Mouse (Mus musculus) ES-Bruce4 (cell line): ENCODE data around the gene Trp63. TPM values are rescaled to one million over a fixed set of nuclear protein-coding genes. Genes with fewer than 3 reads are reported as not detected.
"Not testable (repeated sequence)": the region's sequence is repeated elsewhere in the genome, so short reads cannot be mapped to it uniquely, and the experiment has no call there.

Source experiments
- H3K27ac ChIP-seq: 2 replicates; pipeline ENCODE4 v1.5.1; 2012; ENCODE audit warnings: low read length, inconsistent platforms; ENCODE audit not compliant: insufficient read depth
- H3K27me3 ChIP-seq: 2 replicates; pipeline ENCODE4 v1.6.1; 2012; ENCODE audit warnings: mild to moderate bottlenecking, low read length, inconsistent platforms; ENCODE audit not compliant: control insufficient read depth, poor library complexity, insufficient read depth, severe bottlenecking
- H3K36me3 ChIP-seq: 2 replicates; pipeline ENCODE4 v1.6.1; 2012; ENCODE audit warnings: inconsistent platforms, mild to moderate bottlenecking, low read length, moderate library complexity; ENCODE audit not compliant: control insufficient read depth, poor library complexity, insufficient read depth, severe bottlenecking
- H3K4me1 ChIP-seq: one replicate; pipeline ENCODE4 v1.8.1; 2011; ENCODE audit warnings: low read length; ENCODE audit not compliant: control insufficient read depth, insufficient read depth
- H3K4me3 ChIP-seq: 2 replicates; pipeline ENCODE4 v1.5.1; 2011; ENCODE audit warnings: low read depth, mild to moderate bottlenecking, low read length
- H3K9ac ChIP-seq: 2 replicates; pipeline ENCODE4 v1.6.1; 2012; ENCODE audit warnings: low read depth, mild to moderate bottlenecking, inconsistent platforms; ENCODE audit not compliant: poor library complexity, severe bottlenecking
- H3K9me3 ChIP-seq: replicated peaks from 2 replicates; pipeline ENCODE4 v1.6.1; 2012; ENCODE audit warnings: mild to moderate bottlenecking, low read length, inconsistent platforms; ENCODE audit not compliant: control insufficient read depth, poor library complexity, insufficient read depth, severe bottlenecking
- CTCF ChIP-seq: IDR thresholded peaks from one replicate; pipeline ENCODE4 v1.8.1; 2011; ENCODE audit warnings: low read depth, low read length
- EP300 ChIP-seq: IDR thresholded peaks from 2 replicates; pipeline ENCODE4 v1.6.1; 2011; ENCODE audit warnings: low read depth, low read length; ENCODE audit not compliant: insufficient read depth
- POLR2A ChIP-seq: IDR thresholded peaks from one replicate; pipeline ENCODE4 v1.8.1; 2011; ENCODE audit warnings: low read length; ENCODE audit not compliant: insufficient read depth
- polyA plus RNA-seq: library from polyadenylated mRNA; stranded (reverse); fragments of >200 nt; gene quantifications from 2 replicates; pipeline ENCODE4 v1.2.4, GENCODE M21; 2011; ENCODE audit warnings: low read depth; ENCODE audit not compliant: missing spikeins, insufficient read depth, insufficient read length

The Trp63 gene
- polyA plus RNA-seq = 0.61 TPM in 2 replicates

DNA sequence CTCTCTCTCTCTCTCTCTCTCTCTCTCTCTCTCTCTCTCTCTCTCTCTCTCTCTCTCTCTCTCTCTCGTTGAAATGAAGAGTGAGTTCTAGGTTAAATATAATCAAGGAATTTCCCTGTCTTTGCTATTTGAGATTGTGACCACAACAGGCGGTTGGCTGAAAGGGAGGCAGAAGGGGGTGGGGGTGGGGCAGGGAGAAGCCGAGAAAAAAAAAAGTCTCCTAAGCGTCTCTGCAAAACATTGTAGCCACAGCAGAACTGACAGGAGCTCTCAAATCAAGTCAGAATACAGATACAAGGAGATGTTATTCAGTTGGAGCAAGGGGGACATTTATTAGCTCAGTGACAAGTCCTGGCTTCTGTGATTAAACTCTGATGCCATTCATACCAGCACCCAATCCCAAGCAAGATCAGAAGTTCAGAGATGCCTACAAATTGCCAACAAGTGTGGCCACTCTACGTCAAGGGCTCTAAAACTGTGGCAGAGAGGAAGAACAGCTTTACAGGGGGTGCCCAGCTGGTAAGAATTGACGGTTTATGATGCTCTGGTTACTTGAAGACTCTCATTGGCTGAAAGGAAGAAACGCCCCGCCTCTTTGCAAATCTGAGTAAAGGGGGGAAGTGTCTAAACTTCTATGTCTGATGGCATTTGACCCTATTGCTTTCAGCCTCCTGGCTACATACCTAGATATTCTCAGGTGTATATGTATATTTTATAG lies at the start of gene Trp63:
TSS of gene Trp63 (plus strand) at position 233 of the 718 bp plus-strand sequence.
- H3K4me1 ChIP-seq = no peaks in the 10 kb centered on the region
- no peaks in the 10 kb centered on the region for H3K36me3 ChIP-seq
- H3K4me3 ChIP-seq = no peak within 1 kb of the TSS
- no peaks in the 10 kb centered on the region for H3K27me3 ChIP-seq
- H3K27ac ChIP-seq = no peak within 1 kb of the TSS
- TF ChIP-seq EP300 = no peak
- no peak for TF ChIP-seq CTCF
- TF ChIP-seq POLR2A = no peak
- no peaks in the 10 kb centered on the region for H3K9me3 ChIP-seq
- H3K9ac ChIP-seq = no peak within 1 kb of the TSS

DNA sequence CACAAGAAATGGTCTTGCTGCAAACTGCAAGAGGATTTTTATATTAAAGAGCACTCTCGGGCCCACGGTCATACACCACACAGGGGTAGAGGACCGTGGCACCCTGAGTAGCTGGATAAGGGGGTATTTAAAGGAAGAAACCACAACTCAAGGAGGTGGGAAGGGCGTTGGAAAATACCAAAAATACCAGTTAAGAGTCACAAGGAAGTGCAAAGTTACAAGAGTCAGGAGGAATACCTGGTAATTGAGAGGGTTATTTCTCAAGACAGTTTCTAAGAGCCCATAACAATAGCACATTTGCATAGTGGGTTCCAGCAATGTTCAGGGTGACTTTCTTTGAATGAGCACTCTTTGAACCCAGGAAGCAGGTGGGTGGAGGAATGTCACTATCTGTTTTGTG lies 38.8 kb upstream of the Trp63 start:
- H3K4me1 ChIP-seq, H3K27ac ChIP-seq, H3K9me3 ChIP-seq, H3K36me3 ChIP-seq, H3K27me3 ChIP-seq, H3K4me3 ChIP-seq, H3K9ac ChIP-seq: not testable (repeated sequence)

DNA sequence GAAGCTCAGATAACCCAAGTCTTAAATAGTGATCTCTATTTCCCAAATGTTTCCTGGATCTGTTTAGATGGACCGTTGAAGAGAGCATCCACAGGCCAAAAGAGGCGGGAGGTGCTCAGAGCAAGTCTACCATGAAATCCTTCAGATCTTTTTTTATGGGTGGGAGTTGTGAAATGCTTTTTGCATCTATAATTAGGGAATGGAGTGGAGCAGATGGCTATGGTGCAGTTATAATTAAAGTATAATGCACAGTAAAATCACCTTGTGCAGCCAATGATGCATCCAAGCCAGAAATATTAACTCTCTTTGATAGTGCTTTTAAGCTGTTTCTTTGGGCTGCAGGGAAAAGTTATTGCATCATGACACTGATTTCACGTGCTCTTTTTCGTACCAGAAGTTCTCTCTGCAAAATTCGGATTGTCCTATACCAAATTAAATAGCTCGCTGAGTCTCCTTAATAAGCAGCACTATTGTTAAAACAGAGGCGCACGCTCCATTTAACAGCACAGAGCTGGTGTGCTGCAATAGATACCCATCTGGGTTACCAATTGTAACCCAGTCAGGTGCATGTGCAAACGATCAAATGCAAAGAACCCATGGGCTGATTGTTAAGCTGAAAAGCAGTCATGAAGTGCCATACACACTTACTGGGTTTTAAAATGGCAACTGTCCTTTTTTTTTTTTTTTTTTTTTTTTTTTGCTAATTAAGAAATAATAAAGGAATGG lies 22.9 kb upstream of the Trp63 start:
- peaks cover 4% of the 10 kb centered on the region; the same call in 1 of the 2 replicates for H3K9me3 ChIP-seq
- no peak overlapping the region for H3K9ac ChIP-seq
- H3K36me3 ChIP-seq = no peaks in the 10 kb centered on the region
- H3K4me1 ChIP-seq = no peaks in the 10 kb centered on the region
- no peak overlapping the region for H3K27ac ChIP-seq
- TF ChIP-seq EP300 = no peak
- no peak for TF ChIP-seq CTCF
- TF ChIP-seq POLR2A = no peak
- H3K27me3 ChIP-seq = no peaks in the 10 kb centered on the region
- H3K4me3 ChIP-seq = no peak overlapping the region

DNA sequence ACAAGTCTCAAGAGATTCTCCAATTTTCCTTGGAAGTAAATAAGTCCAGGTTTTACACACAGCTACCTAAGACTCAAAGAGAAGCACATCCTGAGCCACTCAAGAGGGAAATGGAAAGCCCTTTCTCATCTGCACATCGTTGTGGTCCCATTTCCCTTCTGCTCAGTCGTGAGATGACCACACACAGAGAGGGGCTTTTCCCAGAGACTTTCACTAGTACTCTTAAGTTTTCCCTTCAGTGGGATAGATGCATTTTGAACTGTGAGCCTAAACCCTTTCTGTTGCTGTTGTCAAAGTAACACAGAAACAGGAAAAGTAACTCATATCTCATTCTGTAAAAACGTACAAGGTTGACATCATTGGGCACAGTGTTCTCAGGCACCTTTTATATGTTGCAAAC lies 20.4 kb upstream of the Trp63 start:
- no peak overlapping the region for H3K9ac ChIP-seq
- no peak overlapping the region for H3K27ac ChIP-seq
- no peaks in the 10 kb centered on the region for H3K36me3 ChIP-seq
- no peaks in the 10 kb centered on the region for H3K4me1 ChIP-seq
- peaks cover 4% of the 10 kb centered on the region; the same call in 1 of the 2 replicates for H3K9me3 ChIP-seq
- H3K4me3 ChIP-seq = no peak overlapping the region
- TF ChIP-seq CTCF (no peak), EP300 (no peak), POLR2A (no peak)
- H3K27me3 ChIP-seq = no peaks in the 10 kb centered on the region

DNA sequence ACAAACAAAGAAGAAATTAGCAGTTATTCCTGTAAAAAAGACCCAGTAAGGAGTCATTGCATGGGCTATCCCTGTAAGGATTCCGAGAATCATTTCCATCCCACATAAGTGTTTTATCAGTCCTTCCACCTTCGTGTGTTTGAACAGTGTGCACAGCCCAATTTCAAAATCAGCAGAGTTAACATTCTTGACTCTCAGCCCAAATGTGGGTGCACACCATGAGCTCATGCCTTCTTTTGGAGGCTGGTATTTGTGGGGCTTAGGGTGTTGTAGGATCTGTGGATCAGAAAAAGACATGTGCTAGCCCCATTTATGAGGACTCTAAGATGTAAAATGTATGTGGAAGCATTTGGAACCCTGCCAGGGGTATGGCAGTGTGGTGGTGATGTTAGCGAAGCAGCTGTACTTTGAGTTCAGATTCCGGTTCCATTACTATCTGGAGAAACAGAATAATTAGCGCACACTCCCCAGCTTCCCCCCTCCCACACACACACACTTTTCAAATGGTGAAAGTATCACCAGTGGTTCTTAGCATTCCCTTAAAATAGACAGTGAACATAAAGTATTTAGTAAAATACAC lies 9.6 kb upstream of the Trp63 start:
- Histone ChIP-seq H3K4me3 (no peak overlapping the region), H3K36me3 (no peaks in the 10 kb centered on the region), H3K9me3 (no peaks in the 10 kb centered on the region), H3K9ac (no peak overlapping the region), H3K27me3 (no peaks in the 10 kb centered on the region), H3K4me1 (no peaks in the 10 kb centered on the region), H3K27ac (no peak overlapping the region)
- TF ChIP-seq POLR2A (no peak), EP300 (no peak), CTCF (no peak)

DNA sequence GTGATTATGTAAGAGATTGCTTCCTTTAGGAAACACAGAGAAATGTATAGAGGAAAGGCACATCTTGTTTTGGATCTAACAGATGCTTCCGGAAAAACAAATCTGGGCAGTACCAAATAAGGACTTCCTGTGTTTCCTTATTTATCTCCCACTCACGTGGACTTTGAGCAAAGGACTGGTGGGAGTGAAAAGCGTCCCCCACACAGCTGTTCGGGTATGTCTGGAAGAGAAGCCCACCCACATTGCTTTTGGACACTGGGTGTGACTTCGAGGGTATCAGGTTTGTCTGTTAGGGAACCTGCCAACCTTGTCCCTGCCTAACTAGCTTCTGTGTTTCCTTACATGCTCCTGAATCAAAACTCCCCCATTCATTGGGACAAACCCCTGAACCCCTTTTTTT lies 3.2 kb upstream of the Trp63 start:
- Histone ChIP-seq H3K4me1 (no peaks in the 10 kb centered on the region), H3K4me3 (no peak overlapping the region), H3K9me3 (no peaks in the 10 kb centered on the region), H3K27ac (no peak overlapping the region), H3K27me3 (no peaks in the 10 kb centered on the region), H3K9ac (no peak overlapping the region), H3K36me3 (no peaks in the 10 kb centered on the region)
- TF ChIP-seq EP300 (no peak), POLR2A (no peak), CTCF (no peak)
